Mouse (Mus musculus) heart, postnatal 0 days (tissue): Measurements from ENCODE around the gene Eva1a. TPM values are rescaled to one million over a fixed set of nuclear protein-coding genes. Genes with fewer than 3 reads are reported as not detected.

Experiments
- ATAC-seq: fragments of 200-750 bp; cut with Nextera tagmentation; 2 replicates; pipeline ENCODE4 v1.8.0; 2017; ENCODE audit warnings: low read depth, moderate number of reproducible peaks, moderate library complexity; ENCODE audit not compliant: insufficient read depth
- DNase-seq: peaks from one replicate; pipeline ENCODE4 v3.0.0-alpha.2; 2016; ENCODE audit warnings: low spot score
- H3K27ac ChIP-seq: fragments of 300-500 bp; sonication (generic); 2 replicates; pipeline ENCODE4 v1.5.1; 2014; ENCODE audit warnings: low read depth, mild to moderate bottlenecking
- H3K27me3 ChIP-seq: fragments of 300-500 bp; sonication (generic); 2 replicates; pipeline ENCODE4 v1.6.1; 2014; ENCODE audit warnings: low read length, mixed read lengths; ENCODE audit not compliant: control insufficient read depth, insufficient read depth
- H3K36me3 ChIP-seq: fragments of 300-500 bp; sonication (generic); replicated peaks from 2 replicates; pipeline ENCODE4 v1.6.1; 2014; ENCODE audit warnings: low read length, mixed read lengths; ENCODE audit not compliant: control insufficient read depth, insufficient read depth
- H3K4me1 ChIP-seq: fragments of 300-500 bp; sonication (generic); 2 replicates; pipeline ENCODE4 v1.6.1; 2014; ENCODE audit warnings: antibody characterized with exemption; ENCODE audit not compliant: control insufficient read depth, insufficient read depth
- H3K4me2 ChIP-seq: fragments of 300-500 bp; sonication (generic); 2 replicates; pipeline ENCODE4 v1.6.1; 2014; ENCODE audit warnings: low read depth, mild to moderate bottlenecking, low read length, moderate library complexity
- H3K4me3 ChIP-seq: fragments of 300-500 bp; sonication (generic); 2 replicates; pipeline ENCODE4 v1.5.1; 2014; ENCODE audit warnings: low read depth, low read length
- H3K9ac ChIP-seq: fragments of 300-500 bp; sonication (generic); replicated peaks from 2 replicates; pipeline ENCODE4 v1.6.1; 2014; ENCODE audit warnings: low read depth, low read length, mixed read lengths
- H3K9me3 ChIP-seq: fragments of 300-500 bp; sonication (generic); replicated peaks from 2 replicates; pipeline ENCODE4 v1.6.1; 2016; ENCODE audit warnings: low read length; ENCODE audit not compliant: control insufficient read depth
- CTCF ChIP-seq: IDR thresholded peaks from 2 replicates; pipeline ENCODE4 v1.5.1; 2016; ENCODE audit warnings: antibody characterized with exemption, control low read depth, low read depth
- EP300 ChIP-seq: IDR thresholded peaks from 2 replicates; pipeline ENCODE4 v1.6.1; 2016; ENCODE audit warnings: antibody characterized with exemption, low read depth
- WGBS: fragments of 180-500 bp; shearing (Covaris S2); extraction: QIAGEN DNeasy Blood & Tissue Kit; methylation state at CpG from one replicate; pipeline ENCODE4 v1.1.7; 2014; 5-methylcytosine and 5-hydroxymethylcytosine counted together
- polyA plus RNA-seq: library from polyadenylated mRNA; unstranded; fragments of >200 nt; fragmentation: Nextera tagmentation; extraction: Ambion mirVana; gene quantifications from 2 replicates; pipeline ENCODE4 v1.2.1, GENCODE M21; 2015
- total RNA-seq: library from RNA; depleted of rRNA; stranded (reverse); fragments of >200 nt; gene quantifications from 2 replicates; pipeline ENCODE4 v1.2.3, GENCODE M21; 2014; ENCODE audit warnings: low replicate concordance; rRNA removed

The Eva1a gene
- total and polyA plus RNA-seq, 2 experiments from 2014 or later: 4.2 to 6.6 TPM

- no peak overlapping the region for H3K4me3 ChIP-seq
- TF ChIP-seq EP300 (no peak), CTCF (no peak)
- DNase-seq: no peak
- no peak overlapping the region for H3K4me2 ChIP-seq
- 67% methylated on average over 9 of the region's 9 CpGs for WGBS
- no peaks in the 10 kb centered on the region for H3K27me3 ChIP-seq
- no peaks in the 10 kb centered on the region for H3K4me1 ChIP-seq
- no peaks in the 10 kb centered on the region for H3K9me3 ChIP-seq
- H3K27ac ChIP-seq: no peak overlapping the region
- no peaks in the 10 kb centered on the region for H3K36me3 ChIP-seq
- no peak overlapping the region for H3K9ac ChIP-seq
- no peak for ATAC-seq
These were observed 88.9 kb downstream of the Eva1a start for GRCm38 (mm10) chr6:82129630-82130217.

GRCm38 (mm10) chr6:82132876-82133591, 92.2 kb downstream of the Eva1a start:
- ATAC-seq (no peak), DNase-seq (no peak)
- H3K4me3 ChIP-seq: no peak overlapping the region
- no peak overlapping the region for H3K4me2 ChIP-seq
- no peaks in the 10 kb centered on the region for H3K9me3 ChIP-seq
- H3K4me1 ChIP-seq: no peaks in the 10 kb centered on the region
- H3K36me3 ChIP-seq: no peaks in the 10 kb centered on the region
- no peaks in the 10 kb centered on the region for H3K27me3 ChIP-seq
- no peak overlapping the region for H3K27ac ChIP-seq
- no peak overlapping the region for H3K9ac ChIP-seq
- TF ChIP-seq EP300 (no peak), CTCF (no peak)
- 50% methylated on average over 13 of the region's 13 CpGs for WGBS

- no peak overlapping the region for H3K4me2 ChIP-seq
- no peak overlapping the region for H3K27ac ChIP-seq
- H3K4me1 ChIP-seq: no peaks in the 10 kb centered on the region
- no peak for ATAC-seq
- no peak overlapping the region for H3K9ac ChIP-seq
- H3K36me3 ChIP-seq: no peaks in the 10 kb centered on the region
- no peaks in the 10 kb centered on the region for H3K27me3 ChIP-seq
- 83% methylated on average over 7 of the region's 7 CpGs for WGBS
- no peak for DNase-seq
- no peak overlapping the region for H3K4me3 ChIP-seq
- TF ChIP-seq EP300 (no peak), CTCF (no peak)
- H3K9me3 ChIP-seq: no peaks in the 10 kb centered on the region
These were observed 92.7 kb downstream of the Eva1a start for GRCm38 (mm10) chr6:82133592-82133978.

- Histone ChIP-seq H3K4me1 (no peaks in the 10 kb centered on the region), H3K4me3 (no peak overlapping the region), H3K27ac (no peak overlapping the region), H3K9ac (no peak overlapping the region), H3K27me3 (no peaks in the 10 kb centered on the region), H3K36me3 (no peaks in the 10 kb centered on the region), H3K9me3 (no peaks in the 10 kb centered on the region), H3K4me2 (no peak overlapping the region)
- TF ChIP-seq EP300 (no peak), CTCF (no peak)
- ATAC-seq (no peak), DNase-seq (no peak)
- WGBS: 39% methylated on average over 13 of the region's 13 CpGs
These were observed 95.3 kb downstream of the Eva1a start for GRCm38 (mm10) chr6:82135959-82136712.

Other genes starting within 250 kb of the Eva1a start
- gene Gcfc2, start 117.4 kb upstream of the Eva1a start, total RNA-seq: 8.2 and 8.9 TPM in 2 replicates
- gene Gcfc2, start 117.4 kb upstream of the Eva1a start, polyA plus RNA-seq: 1.7 and 2.2 TPM in 2 replicates
- gene Mrpl19, start 75.1 kb upstream of the Eva1a start, total RNA-seq: 6.4 and 21.4 TPM in 2 replicates
- gene Mrpl19, start 75.1 kb upstream of the Eva1a start, polyA plus RNA-seq: 44.2 and 47.3 TPM in 2 replicates